Mouse (Mus musculus) liver, adult 2 months (tissue): ENCODE measurements around the gene Syce3.

Experiments used
- CTCF ChIP-seq: fragments of 200-500 bp; IDR thresholded peaks from 2 replicates; pipeline ENCODE4 v1.5.1; 2011; ENCODE audit warnings: low read depth, low read length, control low read depth
- POLR2A ChIP-seq: fragments of 200-500 bp; IDR thresholded peaks from 2 replicates; pipeline ENCODE4 v1.6.1; 2011; ENCODE audit warnings: low read length, control low read depth; ENCODE audit not compliant: insufficient read depth; ENCODE audit errors: extremely low read depth

GRCm38 (mm10) chr15:89378831-89379401 lies 31.4 kb downstream of the Syce3 start, which contains the start of gene Odf3b:
- no peak for TF ChIP-seq CTCF
- no peak for TF ChIP-seq POLR2A
